Mouse (Mus musculus): ENCODE measurements around the gene Alad. TPM values are rescaled to one million over a fixed set of nuclear protein-coding genes. Genes with fewer than 3 reads are reported as not detected.
"Not testable (repeated sequence)": the region's sequence is repeated elsewhere in the genome, so short reads cannot be mapped to it uniquely, and the experiment has no call there.

Alad gene
- total RNA-seq, 2 experiments from 2014 or later = 28.0 to 28.4 TPM

- intact Hi-C loops (cut with DNase I) = no loop called here
- DNase-seq (ENCODE audit: low spot score in 2 of 2) = no peak
These were observed 23.8 kb downstream of the Alad start for GRCm38 (mm10) chr4:62495946-62496345.

GRCm38 (mm10) chr4:62494230-62494629, 25.5 kb downstream of the Alad start:
- DNase-seq (ENCODE audit: low spot score in 2 of 2) = no peak
- intact Hi-C loops (cut with DNase I) = no loop called here

- no peak for DNase-seq (ENCODE audit: low spot score in 2 of 2)
- intact Hi-C loops (cut with DNase I) = no loop called here
These were observed 27.0 kb downstream of the Alad start for GRCm38 (mm10) chr4:62492682-62493081.

DNA sequence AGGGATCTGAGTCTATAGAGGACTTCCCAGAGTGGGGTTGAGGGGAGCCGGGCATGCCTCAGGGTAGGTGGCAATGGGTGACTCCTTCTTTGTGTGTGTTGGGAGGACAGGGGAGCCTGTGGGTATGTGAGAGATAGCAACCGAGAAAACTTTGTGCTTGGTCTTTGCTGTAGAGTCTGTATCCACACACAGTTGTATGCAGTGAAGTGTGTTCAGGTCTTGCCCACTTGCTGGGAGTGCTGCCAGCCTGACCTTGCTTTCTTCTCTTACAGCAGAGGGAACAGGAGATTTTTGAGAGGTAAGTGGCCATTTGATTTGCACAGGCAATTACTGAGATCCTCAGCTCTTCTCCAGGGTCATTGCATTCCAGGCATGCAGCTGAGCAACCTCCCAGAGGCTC, 31.8 kb downstream of the Alad start:
- intact Hi-C loops (cut with DNase I) = no loop called here
- no peak for DNase-seq (ENCODE audit: low spot score in 2 of 2)

- intact Hi-C loops (cut with DNase I) = no loop called here
- no peak for DNase-seq (ENCODE audit: low spot score in 2 of 2)
These were observed 32.5 kb downstream of the Alad start for GRCm38 (mm10) chr4:62487172-62487571.

- DNase-seq (ENCODE audit: low spot score in 2 of 2) = no peak
- intact Hi-C loops (cut with DNase I) = no loop called here
These were observed 33.5 kb downstream of the Alad start for GRCm38 (mm10) chr4:62486162-62486696.

DNA sequence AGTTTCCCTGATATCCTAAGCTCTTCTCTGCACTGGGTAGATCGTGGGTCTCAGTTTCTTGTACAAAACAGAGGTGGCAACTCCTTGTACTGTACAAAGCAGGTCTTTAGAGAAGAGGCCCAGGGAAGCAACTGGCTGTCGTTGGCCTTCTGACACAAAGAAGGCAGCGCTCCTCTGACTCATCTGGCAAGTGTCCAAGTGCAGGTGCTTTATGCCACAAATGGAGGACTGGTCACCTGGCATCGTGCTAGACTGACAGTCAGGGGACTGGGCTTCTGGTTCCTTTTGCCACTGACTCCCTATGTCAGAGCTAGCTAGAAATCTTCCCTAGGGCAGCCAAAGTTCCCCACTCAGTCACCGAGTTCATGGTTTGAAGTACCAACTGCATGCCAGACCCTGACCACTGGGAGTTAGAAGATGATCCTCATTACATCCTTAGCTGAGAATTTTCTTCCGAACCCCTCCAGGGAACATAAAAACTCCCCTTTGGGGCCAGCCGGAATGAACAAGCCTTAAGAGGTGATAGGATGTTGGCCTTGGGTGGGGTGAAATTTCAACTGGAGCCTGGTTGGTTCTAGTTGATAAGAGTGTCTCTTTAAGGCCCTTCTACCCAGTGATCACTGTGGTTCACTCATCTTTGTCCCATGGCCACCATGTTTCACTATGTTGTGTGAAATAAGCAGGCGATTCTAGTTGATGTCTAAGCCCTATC, 34.1 kb downstream of the Alad start:
- intact Hi-C loops (cut with DNase I) = no loop called here
- DNase-seq (ENCODE audit: low spot score in 2 of 2) = no peak

GRCm38 (mm10) chr4:62484928-62485327, 34.8 kb downstream of the Alad start:
- no peak for DNase-seq (ENCODE audit: low spot score in 2 of 2)
- intact Hi-C loops (cut with DNase I) = no loop called here

DNA sequence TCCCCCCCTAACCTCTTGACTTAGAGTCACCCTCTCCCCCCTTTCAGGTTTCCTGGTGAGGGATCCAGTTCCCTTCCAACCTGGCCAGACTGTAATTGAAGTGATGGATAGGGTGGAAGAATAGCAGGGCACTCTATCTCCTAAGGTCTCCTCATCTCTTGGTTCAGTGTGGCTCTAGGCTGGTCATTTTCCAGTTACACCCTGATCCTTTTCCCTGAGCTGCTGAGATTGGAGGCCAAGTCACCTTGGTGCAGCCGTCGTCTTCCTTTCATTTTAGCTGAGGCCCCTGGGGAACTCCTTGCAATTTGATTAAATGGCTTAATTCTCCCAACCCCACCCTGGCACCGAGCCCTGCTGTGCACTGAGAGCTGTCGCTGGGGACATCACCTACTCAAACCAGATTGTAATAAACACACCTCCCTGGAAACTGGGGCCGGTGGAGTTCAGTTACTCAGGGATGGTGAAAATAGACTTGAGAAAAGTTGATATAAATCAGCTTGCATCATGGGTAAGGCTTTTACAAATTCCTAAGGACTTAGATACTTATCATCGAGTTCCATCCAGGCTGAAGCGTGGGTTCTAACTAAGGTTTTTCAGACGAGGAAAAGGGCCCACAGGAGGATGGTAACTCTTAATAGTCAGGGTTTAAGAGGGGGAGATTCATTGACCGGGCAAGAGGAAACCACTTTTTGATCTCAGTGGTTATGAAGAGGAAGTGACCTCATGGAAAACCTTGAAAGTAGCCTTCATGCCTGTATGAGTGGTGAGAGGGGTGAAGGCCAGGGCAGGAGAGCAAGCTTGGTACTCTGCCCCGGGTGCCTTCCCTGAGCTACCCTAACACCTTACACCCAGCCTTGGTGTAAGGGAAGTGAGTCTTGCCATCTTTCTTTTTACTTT, 38.8 kb downstream of the Alad start:
- no peak for DNase-seq (ENCODE audit: low spot score in 2 of 2)
- intact Hi-C loops (cut with DNase I) = no loop called here

DNA sequence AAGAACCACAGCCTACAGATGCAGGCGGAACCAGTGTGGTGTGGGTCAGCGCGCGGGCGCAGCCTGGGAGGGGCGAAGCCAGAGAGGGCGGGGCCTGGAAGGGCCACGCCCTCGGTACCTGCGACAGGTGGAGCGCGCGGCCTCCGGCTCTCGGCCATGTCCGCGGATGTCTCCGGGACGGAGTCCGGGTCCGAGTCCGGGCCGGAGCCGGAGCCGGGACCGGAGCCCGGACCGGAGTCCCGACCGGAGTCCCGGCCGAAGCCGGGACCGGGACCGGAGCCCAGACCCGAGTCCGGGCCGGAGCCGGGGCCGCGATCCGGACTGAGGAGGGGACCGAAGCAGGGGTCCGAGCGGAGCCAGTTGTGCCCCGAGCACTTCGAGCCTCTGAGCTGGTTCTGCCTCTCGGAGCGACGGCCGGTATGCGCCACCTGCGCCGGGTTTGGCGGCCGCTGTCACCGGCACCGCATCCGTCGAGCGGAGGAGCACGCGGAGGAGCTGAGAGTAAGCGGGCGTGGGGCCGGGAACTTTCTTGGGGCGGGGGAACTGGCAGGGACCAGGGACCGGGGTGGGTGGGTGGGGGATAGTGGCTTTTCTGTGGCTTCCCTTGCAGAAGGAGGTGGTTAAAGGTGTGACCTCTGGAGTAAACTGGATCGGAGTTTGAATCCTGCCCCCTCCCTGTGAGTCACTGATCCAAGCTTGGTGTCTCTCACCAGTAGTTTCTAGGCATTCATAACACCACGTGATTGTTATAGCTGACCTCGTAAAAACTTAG, 39.6 kb downstream of the Alad start, which contains the start of gene Bspry:
Gene Bspry, plus strand, starts transcription at position 117 of the 772 bp plus-strand sequence.
- intact Hi-C loops (cut with DNase I) = no loop called here
- peak in 1 of 2 experiments; percentile 18 for DNase-seq (ENCODE audit: low spot score in 2 of 2)

- intact Hi-C loops (cut with DNase I); DNase-seq (ENCODE audit: low spot score in 2 of 2): not testable (repeated sequence)
These were observed 40.2 kb downstream of the Alad start for GRCm38 (mm10) chr4:62479593-62479936.

- intact Hi-C loops (cut with DNase I) = no loop called here
These were observed 42.0 kb downstream of the Alad start for GRCm38 (mm10) chr4:62477542-62478244.

DNA sequence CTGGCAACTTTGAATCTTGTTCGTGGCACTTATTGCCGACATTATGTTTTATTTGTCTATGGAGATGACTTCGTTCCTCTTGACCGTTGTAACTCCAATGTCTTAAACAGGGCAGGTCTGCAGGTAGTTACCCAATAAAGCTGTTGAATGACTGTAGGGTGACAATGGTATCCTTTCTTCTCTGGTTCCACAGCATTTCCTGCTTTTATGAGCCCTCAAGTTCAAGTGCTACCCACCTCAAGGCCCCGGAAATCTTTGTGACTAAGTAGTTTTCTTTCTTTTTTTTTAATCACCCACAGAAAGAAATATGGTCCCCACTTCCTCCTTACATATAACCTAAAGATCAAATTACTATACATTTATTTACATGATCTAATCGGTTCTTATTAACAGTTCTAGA, 43.9 kb downstream of the Alad start:
- intact Hi-C loops (cut with DNase I) = no loop called here
- DNase-seq (ENCODE audit: low spot score in 2 of 2) = no peak

More at GRCm38 (mm10) chr4:62477542-62478244, 42.0 kb downstream of the Alad start:
- no peak for DNase-seq (ENCODE audit: low spot score in 2 of 2)

DNA sequence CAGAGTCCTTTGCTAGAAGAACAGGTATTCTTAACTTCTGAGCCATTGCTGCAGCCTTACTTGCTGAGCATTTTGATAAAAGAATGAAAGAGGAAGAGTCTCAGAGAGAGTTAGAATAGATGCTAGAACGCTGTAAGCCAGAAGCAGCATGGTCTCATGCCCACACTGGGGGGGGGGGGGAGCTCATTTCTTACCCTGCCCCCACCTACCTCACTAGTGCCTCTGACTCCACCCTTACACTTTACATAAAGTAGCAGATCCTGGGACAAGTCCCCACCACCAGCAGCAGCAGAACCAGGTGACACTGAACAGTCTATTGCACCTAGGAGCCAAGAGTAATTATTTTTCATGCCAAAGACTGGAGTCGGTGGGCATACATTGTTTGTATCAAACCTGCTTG, 44.6 kb downstream of the Alad start:
- intact Hi-C loops (cut with DNase I) = no loop called here
- no peak for DNase-seq (ENCODE audit: low spot score in 2 of 2)

DNA sequence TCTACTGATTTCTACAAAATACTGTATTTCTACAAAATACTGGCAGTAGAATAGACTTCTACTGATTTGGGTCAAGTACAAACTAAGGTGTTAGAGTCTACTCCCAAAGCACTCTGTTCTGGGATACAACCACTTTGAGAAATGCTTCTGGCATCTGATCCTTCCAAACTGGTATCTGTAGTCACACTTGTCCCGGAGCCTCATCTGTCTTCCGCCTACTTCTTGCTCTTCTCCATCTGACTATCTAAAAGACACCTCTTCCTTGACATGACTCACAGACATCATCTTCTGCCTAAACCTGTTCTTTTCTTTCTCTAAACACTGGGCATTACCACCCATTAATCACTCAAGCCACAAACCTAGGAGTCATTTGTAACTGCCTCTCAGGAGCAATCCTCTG, 47.6 kb downstream of the Alad start:
- DNase-seq (ENCODE audit: low spot score in 2 of 2) = peak; percentile 13 to 14

GRCm38 (mm10) chr4:62470598-62471051, 49.1 kb downstream of the Alad start, which contains the start of gene Wdr31:
Wdr31 (minus strand) TSS chr4:62470896.
- peak; percentile 83 to 86 for DNase-seq (ENCODE audit: low spot score in 2 of 2)
- intact Hi-C loops (cut with DNase I) = loop anchor here (2.0 kb wide), 1 partner anchor 32 kb away; the partner anchor contains the start of gene Hdhd3

More for the DNA sequence above, 47.6 kb downstream of the Alad start:
- intact Hi-C loops (cut with DNase I) = no loop called here

DNA sequence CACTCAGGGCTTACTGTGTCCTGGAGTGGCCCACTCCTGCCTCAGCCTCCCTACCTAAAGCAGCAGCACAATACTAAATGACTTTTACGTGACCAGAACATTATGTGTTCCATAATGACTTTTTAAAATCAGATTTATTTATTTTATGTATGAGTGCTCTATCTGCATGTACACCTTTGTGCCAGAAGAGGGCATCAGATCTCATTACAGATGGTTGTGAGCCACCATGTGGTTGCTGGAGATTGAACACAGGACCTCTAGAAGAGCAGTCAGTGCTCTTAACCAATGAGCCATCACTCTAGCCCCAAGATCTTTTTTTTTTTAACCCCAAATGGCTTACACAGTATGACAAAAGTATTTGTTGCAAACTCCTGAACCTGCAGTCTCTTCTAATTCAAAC, 51.6 kb downstream of the Alad start:
- DNase-seq (ENCODE audit: low spot score in 2 of 2) = no peak
- intact Hi-C loops (cut with DNase I) = no loop called here

DNA sequence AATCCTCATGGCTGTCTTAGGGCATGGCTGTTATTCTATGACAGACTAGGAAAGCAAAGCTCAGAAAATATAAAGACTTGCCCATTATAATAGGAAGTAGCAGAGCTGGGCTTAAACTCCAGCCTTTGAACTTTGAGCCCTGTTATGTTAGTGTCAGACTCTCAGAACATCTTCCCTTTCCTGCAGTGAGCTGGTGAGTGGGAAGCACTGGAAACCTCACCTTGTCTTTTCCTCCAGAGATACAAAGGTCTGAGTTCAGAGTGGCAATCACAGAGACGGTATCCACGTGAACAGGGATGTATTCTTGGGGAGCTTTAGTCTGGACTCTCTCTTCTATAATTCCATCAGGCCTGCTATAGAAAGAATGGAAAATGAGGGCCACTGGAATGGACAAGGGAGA, 56.6 kb downstream of the Alad start:
- no peak for DNase-seq (ENCODE audit: low spot score in 2 of 2)
- intact Hi-C loops (cut with DNase I) = no loop called here

- no peak for DNase-seq (ENCODE audit: low spot score in 2 of 2)
- intact Hi-C loops (cut with DNase I) = no loop called here
These were observed 59.4 kb downstream of the Alad start for GRCm38 (mm10) chr4:62460348-62460747.

Measured in left cerebral cortex, postnatal 36 days (tissue).